Mouse (Mus musculus): ENCODE measurements at regions not wholly inside any gene's neighbourhood (a gene's known extent, or its start where the extent isn't known, plus 50 kb on each side); places are given as distances from the start of the nearest gene placed in this dataset.

- DNase-seq (ENCODE audit: low spot score in 2 of 2): no peak
These were observed 62.0 kb upstream of the Wdr75 start for GRCm38 (mm10) chr1:45732958-45733357.

GRCm38 (mm10) chr1:45745136-45745535 lies 49.8 kb upstream of the Wdr75 start:
- DNase-seq (ENCODE audit: low spot score in 2 of 2): no peak
